Mouse (Mus musculus): ENCODE data around the gene Gm45062.

DNA sequence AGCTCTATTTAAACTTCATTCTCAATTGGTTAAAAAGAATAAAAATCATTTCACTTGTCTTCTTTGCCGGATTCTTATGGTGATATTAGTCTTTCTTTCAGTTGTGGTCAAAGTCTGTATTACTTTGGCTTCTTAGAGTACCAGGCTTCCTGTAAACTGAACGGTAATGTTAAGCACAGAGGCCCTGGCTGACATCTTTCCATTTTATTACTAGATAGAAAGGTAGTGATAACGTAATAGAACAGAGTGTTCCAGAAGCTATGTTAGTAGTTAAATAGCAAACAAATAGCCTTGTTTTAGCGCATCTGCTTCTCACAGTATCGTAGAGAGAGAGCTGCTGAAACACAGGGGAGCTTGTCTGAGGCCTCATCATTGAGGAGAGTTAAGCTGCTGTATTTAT lies 146.6 kb downstream of the Gm45062 start:
- TF ChIP-seq TAL1 (IDR thresholded peaks at IDR 0.05; ENCODE audit: low read length) (no peak), GATA1 (IDR thresholded peaks at IDR 0.05; ENCODE audit: low read length) (no peak)

All from erythroblast, embryonic 14.5 days (primary cell).